Mouse (Mus musculus) liver (tissue): ENCODE measurements at regions not wholly inside any gene's neighbourhood (a gene's known extent, or its start where the extent isn't known, plus 50 kb on each side); places are given as distances from the start of the nearest gene placed in this dataset.

ENCODE experiments used
- DNase-seq: peaks from one replicate; pipeline ENCODE4 v3.0.0-alpha.2; 2020; ENCODE audit warnings: mixed read lengths

GRCm38 (mm10) chr10:91734691-91735090, 553.6 kb upstream of the Tmpo start:
- no peak for DNase-seq

DNA sequence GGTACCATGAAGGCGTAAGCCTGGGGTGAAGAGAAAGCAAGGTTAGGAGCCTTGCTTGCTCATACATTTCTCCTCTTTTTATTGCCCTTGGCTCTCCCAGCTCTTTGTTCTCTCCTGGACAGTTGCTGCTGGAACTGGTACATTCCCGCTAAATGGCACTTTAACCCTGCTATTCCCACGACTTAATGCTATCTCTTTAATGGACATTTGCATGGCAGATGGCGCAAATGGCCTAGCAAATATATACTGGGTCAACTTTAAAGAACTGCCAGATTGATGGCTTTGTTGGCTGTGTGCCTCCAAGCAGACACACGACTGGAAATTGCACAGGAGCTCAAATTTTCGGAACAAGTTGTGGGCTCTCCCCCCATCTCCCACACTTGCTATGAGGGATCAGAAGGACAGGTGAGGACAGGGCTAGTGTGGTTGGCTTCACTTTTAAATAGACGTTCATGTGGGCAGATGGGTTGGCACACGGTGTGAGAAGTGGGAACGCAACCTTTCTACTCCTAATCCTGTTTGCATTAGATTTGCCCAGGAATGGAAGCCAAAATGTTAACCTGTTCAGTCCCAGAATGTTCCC, 551.0 kb upstream of the Tmpo start:
- no peak for DNase-seq

DNA sequence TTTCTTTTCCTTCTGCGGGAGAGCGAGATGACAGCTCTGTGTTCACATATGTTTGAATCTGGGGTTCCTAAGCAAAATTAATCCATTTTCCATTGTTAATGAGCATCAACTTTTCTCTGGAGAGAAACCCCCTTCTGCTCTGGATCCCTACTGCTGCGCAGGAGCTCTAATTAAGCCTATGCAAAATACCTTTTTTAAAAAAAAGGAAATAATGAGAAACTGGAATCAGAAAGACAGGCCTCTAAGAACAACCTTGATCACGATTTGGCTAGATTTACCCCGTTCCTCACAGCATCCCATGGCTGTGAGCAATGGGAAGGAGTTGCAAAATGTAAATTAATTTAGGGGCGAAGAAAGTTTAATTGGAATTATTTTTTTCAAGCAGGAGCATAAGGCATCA, 548.9 kb upstream of the Tmpo start:
- no peak for DNase-seq

GRCm38 (mm10) chr10:91719561-91720371, 538.7 kb upstream of the Tmpo start:
- no peak for DNase-seq

- no peak for DNase-seq
These were observed 535.5 kb upstream of the Tmpo start for GRCm38 (mm10) chr10:91716604-91717003.

- no peak for DNase-seq
These were observed 533.5 kb upstream of the Tmpo start for GRCm38 (mm10) chr10:91714648-91715047.

DNA sequence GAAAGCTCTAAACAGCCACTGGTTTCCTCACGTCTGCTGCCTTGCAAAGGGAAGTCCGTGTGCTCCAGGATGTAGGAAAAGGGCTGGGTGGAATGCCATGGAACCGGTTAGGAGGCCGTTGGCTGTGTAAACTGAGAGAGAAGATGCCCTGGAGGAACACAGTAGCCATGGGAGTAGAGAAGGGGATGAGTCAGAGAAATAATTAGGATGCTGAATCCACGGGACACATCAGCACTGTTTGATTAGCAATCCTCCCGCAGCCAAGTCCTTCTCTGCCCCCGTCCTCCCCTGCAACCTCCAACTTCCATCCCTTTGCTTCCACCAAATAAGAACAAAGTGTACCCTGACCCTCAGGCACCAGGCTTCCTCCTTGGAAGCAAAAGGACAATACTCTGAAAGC, 532.4 kb upstream of the Tmpo start:
- DNase-seq = no peak

DNA sequence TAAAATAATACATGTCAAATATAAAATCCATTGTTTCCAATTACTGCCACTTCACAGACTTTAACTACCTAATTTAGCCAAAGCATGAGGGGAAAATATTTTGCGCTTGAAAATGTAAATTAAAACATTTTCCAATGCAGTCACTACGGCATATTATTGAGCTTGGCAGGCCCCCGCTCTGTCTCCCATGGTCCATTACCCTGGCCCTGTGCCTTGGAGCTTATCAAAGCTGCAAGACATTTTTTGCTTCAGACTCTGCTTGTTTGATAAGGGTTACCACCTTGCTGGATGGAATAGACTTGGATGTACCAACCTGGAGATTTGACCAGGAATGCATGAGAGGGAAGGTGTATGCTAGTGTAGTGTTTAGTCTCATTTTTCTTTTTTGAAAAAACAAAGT, 525.7 kb upstream of the Tmpo start:
- DNase-seq = no peak

GRCm38 (mm10) chr10:91704751-91705150, 523.6 kb upstream of the Tmpo start:
- no peak for DNase-seq

- DNase-seq = no peak
These were observed 520.7 kb upstream of the Tmpo start for GRCm38 (mm10) chr10:91701822-91702221.

DNA sequence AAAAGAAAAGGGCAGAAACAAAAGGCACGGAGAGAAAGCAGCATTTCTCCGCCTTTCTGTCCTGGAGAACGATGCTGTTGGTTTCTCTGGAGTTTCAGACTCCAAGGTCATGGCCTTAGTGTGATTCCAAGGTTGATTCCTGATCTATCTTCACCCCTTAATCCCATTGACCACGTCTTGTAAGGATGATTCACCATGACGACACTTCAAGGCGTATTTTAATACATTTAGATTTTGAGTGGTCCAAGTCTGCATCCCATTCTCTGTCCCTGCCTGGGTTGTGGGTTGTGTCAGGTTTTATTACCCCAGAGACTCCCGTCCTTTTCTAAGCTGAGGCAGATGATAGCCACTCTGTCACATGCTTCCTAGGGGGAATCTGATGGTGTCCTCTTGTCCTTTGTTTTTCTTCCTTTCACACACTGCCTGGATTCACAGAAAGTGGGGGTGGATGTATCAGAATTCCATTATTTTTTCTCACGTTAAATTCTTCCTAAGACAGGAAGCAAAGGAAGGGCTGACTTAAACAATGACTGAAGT, 505.0 kb upstream of the Tmpo start:
- no peak for DNase-seq

DNA sequence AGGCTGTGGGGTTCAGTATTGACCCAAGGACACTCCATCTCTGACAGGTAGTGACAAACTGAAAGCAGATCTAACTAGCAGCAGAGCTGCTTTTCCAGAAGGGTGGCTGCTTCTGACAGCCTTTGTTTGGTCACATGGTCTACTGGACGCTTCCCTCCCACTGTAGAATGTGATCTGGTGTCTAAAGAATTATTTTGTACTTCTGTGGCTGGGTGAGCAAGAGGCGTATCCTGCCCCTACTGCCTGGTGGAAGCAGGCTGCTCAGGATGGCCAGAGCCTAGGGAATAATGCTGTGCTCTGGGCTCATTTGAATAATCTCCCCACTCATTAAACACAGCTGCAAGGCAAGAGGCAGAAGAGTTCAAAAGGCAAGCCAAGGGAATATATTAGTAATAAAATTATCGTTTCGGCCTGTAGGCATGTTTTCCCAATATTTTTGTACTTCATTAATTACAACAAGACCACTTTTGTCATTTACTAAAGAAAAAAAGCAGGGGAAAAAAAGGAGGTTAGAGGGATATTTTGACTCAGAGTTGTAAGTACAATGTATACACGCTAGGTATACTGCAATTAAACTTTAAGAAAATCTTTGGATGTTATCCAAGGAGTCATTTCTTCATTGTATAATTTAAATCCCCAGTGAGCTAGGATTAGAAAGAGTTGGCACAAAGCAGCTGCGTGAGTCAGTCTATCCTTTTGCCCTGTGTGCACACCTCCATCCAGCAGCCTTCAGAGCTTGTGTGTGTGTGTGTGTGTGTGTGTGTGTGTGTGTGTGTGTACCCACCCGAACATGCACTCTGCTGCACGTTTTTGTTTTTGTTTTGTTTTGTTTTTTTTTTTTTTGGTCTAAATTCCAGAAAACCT, 504.3 kb upstream of the Tmpo start:
- no peak for DNase-seq

- no peak for DNase-seq
These were observed 498.5 kb upstream of the Tmpo start for GRCm38 (mm10) chr10:91679641-91680040.

DNA sequence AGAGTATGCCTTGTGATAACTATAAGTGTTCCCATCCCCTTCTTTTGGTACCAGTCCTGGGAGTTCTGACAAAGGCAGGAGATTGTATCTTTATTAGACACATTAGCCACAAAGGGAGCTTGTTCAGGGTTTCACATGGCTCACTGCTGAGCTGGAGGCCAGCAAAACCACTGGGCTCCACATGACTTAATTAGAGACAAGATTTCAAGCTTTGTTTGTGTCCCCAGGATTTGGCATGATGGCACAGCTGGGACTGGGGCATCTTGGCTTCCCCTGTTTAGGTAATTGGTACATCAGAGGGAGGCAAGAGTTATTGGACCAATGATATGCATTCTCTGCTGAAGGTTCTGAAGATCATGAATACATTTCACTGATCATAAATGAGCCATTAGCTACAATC, 456.8 kb upstream of the Tmpo start:
- DNase-seq = no peak

DNA sequence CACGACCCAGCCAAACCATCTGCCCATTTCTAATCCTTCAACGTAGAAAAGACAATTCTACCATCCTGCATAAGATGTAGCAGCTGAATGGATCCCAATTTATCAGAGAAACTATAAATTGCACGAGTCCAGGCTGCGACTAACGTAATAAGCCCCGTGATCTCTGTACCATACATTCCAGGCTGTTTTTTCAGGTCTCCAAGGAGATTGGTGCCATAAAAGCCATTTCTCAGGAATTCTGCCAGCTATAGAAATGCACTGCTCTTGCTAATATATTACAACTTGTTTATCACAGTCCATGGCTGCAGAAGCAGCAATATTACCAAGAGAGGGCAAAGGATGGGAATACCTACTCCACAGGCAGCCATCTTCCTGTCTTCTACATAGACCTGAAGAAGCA, 447.6 kb upstream of the Tmpo start:
- no peak for DNase-seq

- DNase-seq = no peak
These were observed 441.2 kb upstream of the Tmpo start for GRCm38 (mm10) chr10:91622281-91622680.

DNA sequence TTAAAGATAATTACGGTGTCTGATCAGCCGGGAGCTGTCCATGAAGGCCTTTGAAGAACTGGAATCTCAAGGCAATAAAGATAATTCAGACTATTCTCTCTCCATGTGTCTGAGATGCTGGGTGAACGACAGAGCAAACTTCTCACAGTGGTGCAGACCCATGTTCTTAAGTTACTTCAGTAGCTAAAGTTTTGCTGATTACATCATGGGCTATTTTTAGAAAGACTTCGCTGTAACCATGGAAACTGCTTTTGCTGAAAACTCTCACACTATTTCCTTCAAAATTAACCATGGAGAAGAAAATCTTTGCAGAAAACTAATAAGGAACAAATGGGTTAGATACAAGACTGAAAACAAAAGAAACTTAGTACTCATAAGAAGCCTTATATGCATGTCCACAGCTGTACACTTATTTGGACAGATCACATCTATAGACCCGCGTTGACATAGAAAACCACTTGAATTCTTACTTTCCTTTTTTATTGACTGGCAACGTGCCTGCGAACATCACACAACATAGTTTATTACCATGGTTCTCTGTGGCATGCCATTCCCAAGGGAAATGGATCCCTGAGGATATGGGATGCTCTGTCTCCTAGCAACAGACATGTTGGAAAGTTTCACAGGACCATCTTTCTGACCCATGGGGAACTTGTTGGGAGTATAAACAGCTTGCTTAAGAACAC, 432.8 kb upstream of the Tmpo start:
- DNase-seq = no peak

DNA sequence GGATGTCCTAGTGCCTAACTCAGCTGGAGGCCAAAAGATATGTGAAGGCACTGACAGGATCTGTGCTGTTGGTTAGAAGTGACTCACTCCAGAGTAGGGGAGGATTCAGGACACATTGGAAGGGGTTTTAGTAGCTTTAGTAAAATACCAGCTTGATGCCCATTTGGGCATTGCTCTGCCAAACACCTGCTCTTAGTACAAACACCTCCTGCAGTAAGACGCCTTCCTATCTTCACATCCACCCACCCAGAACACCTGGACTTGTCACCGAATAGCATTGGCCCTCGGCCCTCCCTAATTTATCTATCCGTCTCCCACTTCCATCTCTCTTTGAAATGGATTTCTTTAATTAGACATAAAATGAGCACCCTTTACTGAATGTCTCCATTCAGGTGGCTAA, 430.9 kb upstream of the Tmpo start:
- no peak for DNase-seq

DNA sequence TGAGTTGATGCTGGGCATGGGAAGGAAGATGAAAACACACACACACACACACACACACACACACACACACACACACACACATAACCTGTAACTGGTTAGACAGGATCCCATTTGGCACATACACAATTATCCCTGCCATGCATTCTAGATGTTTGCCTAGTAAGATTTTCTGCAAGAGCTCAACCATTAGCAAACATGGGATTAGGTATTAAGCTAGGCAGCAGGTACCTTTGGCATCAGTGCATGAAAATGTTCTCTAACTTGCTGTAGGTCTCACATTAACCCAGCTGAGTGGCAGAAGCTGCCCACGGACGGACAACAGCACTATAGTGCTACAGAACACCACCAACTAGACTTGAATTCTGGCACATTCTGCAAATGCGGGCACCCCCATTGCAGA, 413.8 kb upstream of the Tmpo start:
- DNase-seq = no peak

- DNase-seq = no peak
These were observed 412.3 kb upstream of the Tmpo start for GRCm38 (mm10) chr10:91593378-91593777.

- DNase-seq = no peak
These were observed 410.7 kb upstream of the Tmpo start for GRCm38 (mm10) chr10:91591845-91592244.

DNA sequence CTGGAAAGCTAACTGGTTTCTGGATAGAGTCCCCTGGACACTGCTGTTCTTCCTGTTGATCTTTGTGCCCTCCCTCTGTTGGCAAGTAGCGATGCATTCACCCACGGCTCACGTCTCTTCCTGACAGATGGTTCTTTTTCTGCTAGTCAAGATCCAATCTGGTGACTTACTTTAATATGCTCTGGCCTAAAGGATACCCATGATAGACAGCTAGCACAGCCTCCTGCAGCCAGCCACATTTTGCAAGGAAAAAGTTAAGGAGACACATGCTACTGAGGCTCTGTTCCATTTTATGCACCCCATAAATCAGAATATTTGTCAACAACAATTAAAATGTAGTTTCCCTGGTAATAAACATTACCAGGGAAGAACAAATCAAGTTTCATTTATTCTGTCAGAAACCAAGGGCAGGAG, 410.3 kb upstream of the Tmpo start:
- DNase-seq = no peak

- no peak for DNase-seq
These were observed 402.1 kb upstream of the Tmpo start for GRCm38 (mm10) chr10:91583204-91583603.
